In genomic region chr13:69563905-69564304, GRCm38 (mm10) we compare ENCODE assay signal across 24 mouse cellular contexts. TPM values are rescaled to one million over a fixed set of nuclear protein-coding genes. Genes with fewer than 3 reads are reported as not detected.
DNase-seq lines count a peak whose midpoint lies in the region; ATAC-seq and TF ChIP-seq lines count a peak whose summit lies in the region.
"Had no signal": no experiment of that assay in that cellular context is flagged by ENCODE, and none has a peak within 500 bp of the region (broad histone marks: within the 10 kb centered on the region; RNA-seq: fewer than 3 reads in every experiment).

No protein-coding gene starts in this region.

- intact Hi-C loops in heart, postnatal 10 days (cut with DNase I): no loop called here

- H3K4me1 ChIP-seq in heart, embryonic 13.5 days: peaks cover 39% of the 10 kb centered on the region
- peaks cover 15% of the 10 kb centered on the region for H3K4me1 ChIP-seq in liver, adult 2 months (ENCODE audit: control insufficient read depth, insufficient read depth, low read length)
- H3K4me1 ChIP-seq in stomach, embryonic 14.5 days (ENCODE audit: control insufficient read depth, insufficient read depth, low read length): no peaks in the 10 kb centered on the region
- H3K4me1 ChIP-seq: liver, embryonic 15.5 days; lung, embryonic 15.5 days had no signal

- H3K27ac ChIP-seq in heart, embryonic 13.5 days (replicated peaks): no peak overlapping the region
- peak overlapping the region; percentile 99 for H3K27ac ChIP-seq in liver, adult 2 months (replicated peaks; ENCODE audit: insufficient read depth, low read depth, low read length)
- H3K27ac ChIP-seq in stomach, embryonic 14.5 days (ENCODE audit: low read length): 0 out of 2 replicates have a peak overlapping the region, but pooled peaks have one; percentile 21
- H3K27ac ChIP-seq: hindbrain, embryonic 10.5 days; hindbrain, embryonic 15.5 days; liver, embryonic 15.5 days; lung, embryonic 15.5 days; midbrain, embryonic 10.5 days had no signal

- no peak for DNase-seq in heart, postnatal 10 days
- peak; percentile 91 for DNase-seq in liver, adult 2 months (ENCODE audit: extremely low read depth, low read depth, low spot score)
- no peak for DNase-seq in liver
- no peak for DNase-seq in thymus, postnatal 0 days (ENCODE audit: low spot score)
- no peak for DNase-seq in urinary bladder, adult 18-20 months (ENCODE audit: low spot score in 2 of 2)
- DNase-seq: adrenal gland, postnatal 10 days; cerebellum, adult 9-10 months; cerebellum, postnatal 36 days; gastrocnemius, postnatal 14 days; kidney, adult 11 months; right cerebral cortex, postnatal 25 days; spleen, adult 18-20 months; thymus, postnatal 14 days had no signal

- no peaks in the 10 kb centered on the region for H3K9me3 ChIP-seq in heart, embryonic 13.5 days
- no peaks in the 10 kb centered on the region for H3K9me3 ChIP-seq in stomach, embryonic 14.5 days (ENCODE audit: control insufficient read depth, low read depth, low read length)
- H3K9me3 ChIP-seq: G1E; hindbrain, embryonic 10.5 days; hindbrain, embryonic 15.5 days; liver, embryonic 15.5 days; lung, embryonic 15.5 days; midbrain, embryonic 10.5 days had no signal

- no peaks in the 10 kb centered on the region for H3K27me3 ChIP-seq in heart, embryonic 13.5 days (replicated peaks)
- H3K27me3 ChIP-seq in liver, adult 2 months (ENCODE audit: control insufficient read depth, insufficient read depth, low read length): no peaks in the 10 kb centered on the region
- no peaks in the 10 kb centered on the region for H3K27me3 ChIP-seq in stomach, embryonic 14.5 days (ENCODE audit: control insufficient read depth, insufficient read depth, low read length)
- H3K27me3 ChIP-seq: hindbrain, embryonic 15.5 days; liver, embryonic 15.5 days; lung, embryonic 15.5 days had no signal

- no peaks in the 10 kb centered on the region for H3K79me2 ChIP-seq in liver, adult 2 months (ENCODE audit: control insufficient read depth, insufficient read depth, low read length)

- no peak overlapping the region for H3K9ac ChIP-seq in heart, embryonic 13.5 days
- H3K9ac ChIP-seq in liver, adult 2 months (ENCODE audit: low read depth, low read length): peak overlapping the region; percentile 71
- no peak overlapping the region for H3K9ac ChIP-seq in stomach, embryonic 14.5 days (replicated peaks; ENCODE audit: low read depth, low read length)
- H3K9ac ChIP-seq: hindbrain, embryonic 15.5 days; liver, embryonic 15.5 days; lung, embryonic 15.5 days had no signal

- WGBS in heart, embryonic 13.5 days: 47% methylated on average over 3 of the region's 3 CpGs
- 26% methylated on average over 3 of the region's 3 CpGs for WGBS in liver, adult 2 months
- 54% methylated on average over 3 of the region's 3 CpGs for WGBS in stomach, embryonic 14.5 days

- TF ChIP-seq POLR2A in liver, adult 2 months (IDR thresholded peaks at IDR 0.05; ENCODE audit: extremely low read depth, insufficient read depth, low read length): no peak

- H3K36me3 ChIP-seq in heart, embryonic 13.5 days: no peaks in the 10 kb centered on the region
- H3K36me3 ChIP-seq in liver, adult 2 months (ENCODE audit: control insufficient read depth, insufficient read depth, low read length): no peaks in the 10 kb centered on the region
- no peaks in the 10 kb centered on the region for H3K36me3 ChIP-seq in stomach, embryonic 14.5 days (ENCODE audit: control insufficient read depth, insufficient read depth, low read length)
- H3K36me3 ChIP-seq: G1E; hindbrain, embryonic 10.5 days; hindbrain, embryonic 15.5 days; liver, embryonic 15.5 days; lung, embryonic 15.5 days; midbrain, embryonic 10.5 days had no signal

- H3K4me2 ChIP-seq in heart, embryonic 13.5 days: peak overlapping the region; percentile 26
- H3K4me2 ChIP-seq in stomach, embryonic 14.5 days (replicated peaks; ENCODE audit: low read depth, low read length): no peak overlapping the region
- H3K4me2 ChIP-seq: heart, embryonic 11.5 days; hindbrain, embryonic 15.5 days; liver, embryonic 15.5 days; lung, embryonic 15.5 days had no signal

- no peak for ATAC-seq in heart, embryonic 13.5 days (ENCODE audit: extremely low read depth, insufficient number of reproducible peaks, low FRiP score, low TSS enrichment)
- ATAC-seq in stomach, embryonic 14.5 days (ENCODE audit: insufficient number of reproducible peaks, insufficient read depth, low FRiP score, low read depth): peak; percentile 53; the same call in 1 of the 2 replicates
- ATAC-seq: forebrain, embryonic 14.5 days; midbrain, embryonic 16.5 days had no signal

- no peak for TF ChIP-seq CTCF in liver, adult 2 months (IDR thresholded peaks at IDR 0.05; ENCODE audit: low read depth, low read length)

- H3K4me3 ChIP-seq in heart, embryonic 13.5 days: no peak overlapping the region
- H3K4me3 ChIP-seq in liver, adult 2 months (ENCODE audit: insufficient read depth, low read depth, low read length): no peak overlapping the region
- no peak overlapping the region for H3K4me3 ChIP-seq in stomach, embryonic 14.5 days (ENCODE audit: low read depth, low read length)
- H3K4me3 ChIP-seq: hindbrain, embryonic 10.5 days; hindbrain, embryonic 15.5 days; liver, embryonic 15.5 days; lung, embryonic 15.5 days; midbrain, embryonic 10.5 days had no signal

RNA-seq across cellular contexts. Expression of gene Tent4a, which starts 29.5 kb away (rescaled TPM):
- polyA plus RNA-seq in heart, embryonic 13.5 days (2015; fragmentation: Nextera tagmentation; extraction: Ambion mirVana): 2.7 and 3.2 TPM in 2 replicates
- total RNA-seq in heart, postnatal 10 days (2021): 10 to 100 TPM; 17.2 to 17.6 TPM
- 8.7 and 8.9 TPM in 2 replicates for total RNA-seq in liver, adult 2 months (2014; rRNA removed)
- polyA plus RNA-seq in liver, adult 2 months (2012; rRNA removed): 9.9 and 11.0 TPM in 2 replicates
- 7.9 and 8.8 TPM in 2 replicates for polyA plus RNA-seq in stomach, embryonic 14.5 days (2014; fragmentation: Nextera tagmentation; extraction: Ambion mirVana)
- 3.7 and 5.4 TPM in 2 replicates for polyA plus RNA-seq in thymus, postnatal 0 days (2015; fragmentation: Nextera tagmentation; extraction: Ambion mirVana)

RNA-seq across cellular contexts. Expression of gene Nsun2, which starts 30.4 kb away (rescaled TPM):
- 65.9 and 69.9 TPM in 2 replicates for polyA plus RNA-seq in heart, embryonic 13.5 days (2015; fragmentation: Nextera tagmentation; extraction: Ambion mirVana)
- 10 to 100 TPM; 40.9 to 47.6 TPM for total RNA-seq in heart, postnatal 10 days (2021)
- total RNA-seq in liver, adult 2 months (2014; rRNA removed): 74.1 and 81.0 TPM in 2 replicates
- polyA plus RNA-seq in liver, adult 2 months (2012; rRNA removed): 40.5 and 48.3 TPM in 2 replicates
- 110 and 116 TPM in 2 replicates for polyA plus RNA-seq in stomach, embryonic 14.5 days (2014; fragmentation: Nextera tagmentation; extraction: Ambion mirVana)
- 126 and 131 TPM in 2 replicates for polyA plus RNA-seq in thymus, postnatal 0 days (2015; fragmentation: Nextera tagmentation; extraction: Ambion mirVana)

RNA-seq across cellular contexts. Expression of gene Srd5a1, which starts 47.3 kb away (rescaled TPM):
- 8.2 and 9.6 TPM in 2 replicates for polyA plus RNA-seq in heart, embryonic 13.5 days (2015; fragmentation: Nextera tagmentation; extraction: Ambion mirVana)
- total RNA-seq in heart, postnatal 10 days (2021): 1 to 10 TPM; 2.4 to 2.5 TPM
- 83.6 and 86.4 TPM in 2 replicates for total RNA-seq in liver, adult 2 months (2014; rRNA removed)
- polyA plus RNA-seq in liver, adult 2 months (2012; rRNA removed): 41.9 and 54.7 TPM in 2 replicates
- 35.3 and 36.0 TPM in 2 replicates for polyA plus RNA-seq in stomach, embryonic 14.5 days (2014; fragmentation: Nextera tagmentation; extraction: Ambion mirVana)
- 7.6 and 8.4 TPM in 2 replicates for polyA plus RNA-seq in thymus, postnatal 0 days (2015; fragmentation: Nextera tagmentation; extraction: Ambion mirVana)
